Mouse (Mus musculus) NIH3T3 (cell line): ENCODE data around the gene Mgll.

Experiments
- DNase-seq: peaks from one replicate; pipeline ENCODE4 v3.0.0-alpha.2; 2012; ENCODE audit warnings: low read depth

The Mgll gene

GRCm38 (mm10) chr6:88746271-88746670 lies 22.1 kb downstream of the Mgll start:
- DNase-seq, result peak; percentile 72

DNA sequence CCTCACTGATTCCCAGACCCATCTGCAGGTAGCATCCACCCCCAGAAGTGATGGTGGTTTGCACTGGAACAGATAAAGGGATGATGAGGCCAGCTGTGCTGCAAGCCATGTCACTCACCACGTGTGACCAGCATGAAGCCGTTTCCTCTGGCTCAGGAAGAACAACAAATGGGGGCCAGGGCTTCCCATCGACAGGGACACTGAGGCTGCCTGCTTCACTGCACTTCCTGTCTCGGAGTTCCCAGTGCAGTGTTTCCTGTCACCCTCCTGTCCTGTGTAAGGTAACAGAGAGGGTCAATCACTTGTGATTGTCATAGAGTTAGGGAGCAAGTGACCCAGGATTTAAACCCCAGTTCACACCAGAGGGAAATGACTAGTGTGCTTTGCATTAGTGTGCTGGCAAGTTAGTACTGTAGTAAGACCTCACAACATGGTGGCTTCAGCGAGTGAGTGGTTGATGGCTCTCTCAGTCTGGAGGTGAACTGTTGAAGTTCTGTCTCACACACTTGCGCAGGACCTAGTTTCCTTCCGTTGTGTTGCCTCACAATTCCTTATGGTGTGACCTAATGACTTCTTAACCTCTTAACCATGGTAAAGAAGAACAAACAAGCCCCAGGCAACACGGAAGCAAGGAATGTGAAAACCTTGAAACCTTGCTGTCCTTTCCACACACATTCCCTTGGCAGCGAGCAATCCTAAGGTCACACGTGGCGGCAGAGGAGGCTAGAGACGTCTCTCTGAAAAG lies 23.3 kb downstream of the Mgll start:
- no peak for DNase-seq

GRCm38 (mm10) chr6:88750884-88751283 lies 26.7 kb downstream of the Mgll start:
- no peak for DNase-seq

- DNase-seq, result no peak
Observed at GRCm38 (mm10) chr6:88752711-88753219, 28.6 kb downstream of the Mgll start.

DNA sequence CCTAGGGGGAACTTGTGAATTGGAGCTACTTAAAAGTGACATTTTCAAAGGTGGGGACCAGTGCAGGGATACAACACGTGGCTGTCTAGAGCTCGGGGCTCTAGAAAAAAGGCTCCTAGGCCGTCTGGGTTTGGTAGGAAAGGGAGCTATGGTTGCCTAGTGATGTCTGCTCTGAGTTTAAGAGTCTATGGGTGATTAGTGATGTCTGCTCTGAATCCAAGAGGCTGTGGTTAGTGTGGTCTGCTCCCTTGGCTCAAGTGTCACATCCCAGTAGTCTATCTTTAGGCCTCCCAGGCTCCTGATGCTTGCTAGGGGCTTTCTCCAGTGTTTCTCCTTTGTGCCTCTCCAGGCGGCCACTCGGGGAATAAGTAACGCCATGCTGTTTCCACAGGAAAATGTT lies 29.4 kb downstream of the Mgll start:
- no peak for DNase-seq

DNA sequence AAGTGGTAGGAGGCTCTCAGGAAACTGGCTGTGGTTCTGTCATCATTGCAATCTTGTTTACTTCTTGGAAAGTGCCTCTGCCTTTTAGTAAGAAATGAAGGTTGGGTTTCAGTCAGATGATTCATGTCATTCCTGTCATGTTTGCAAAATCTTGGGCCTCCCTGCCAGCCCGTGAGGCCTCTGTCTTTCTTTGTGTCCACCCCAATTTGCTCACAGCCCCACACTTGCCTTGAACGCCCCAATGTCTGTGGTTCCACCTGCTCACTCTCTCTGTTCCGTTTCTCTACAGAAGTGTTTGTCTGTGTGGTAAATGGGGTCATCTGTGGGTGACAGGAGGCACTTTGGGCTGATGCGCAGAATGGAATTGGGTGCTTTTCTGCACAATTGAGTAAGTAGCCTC lies 32.8 kb downstream of the Mgll start:
- DNase-seq, result no peak

DNA sequence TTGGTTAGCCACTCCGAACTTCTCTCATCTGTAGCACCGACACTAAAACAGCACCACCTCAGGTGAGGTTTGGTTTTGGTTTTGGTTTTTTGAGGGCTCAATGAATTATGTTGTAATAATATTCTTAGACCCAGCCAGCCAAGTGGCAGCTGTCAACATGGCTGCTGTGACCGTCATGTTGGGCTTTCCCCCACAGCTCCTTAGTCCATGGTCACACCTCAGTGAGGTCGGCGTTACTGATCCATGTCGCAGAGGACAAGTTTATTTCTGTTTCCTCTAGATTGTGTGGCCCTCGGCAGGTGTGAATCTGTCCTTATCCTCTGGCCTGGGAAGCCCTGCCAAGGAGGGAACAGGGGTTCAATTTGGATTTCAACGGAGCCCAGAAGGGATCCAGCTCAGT lies 33.9 kb downstream of the Mgll start:
- DNase-seq, result no peak

- no peak for DNase-seq
Observed at GRCm38 (mm10) chr6:88758568-88759522, 34.6 kb downstream of the Mgll start.

DNA sequence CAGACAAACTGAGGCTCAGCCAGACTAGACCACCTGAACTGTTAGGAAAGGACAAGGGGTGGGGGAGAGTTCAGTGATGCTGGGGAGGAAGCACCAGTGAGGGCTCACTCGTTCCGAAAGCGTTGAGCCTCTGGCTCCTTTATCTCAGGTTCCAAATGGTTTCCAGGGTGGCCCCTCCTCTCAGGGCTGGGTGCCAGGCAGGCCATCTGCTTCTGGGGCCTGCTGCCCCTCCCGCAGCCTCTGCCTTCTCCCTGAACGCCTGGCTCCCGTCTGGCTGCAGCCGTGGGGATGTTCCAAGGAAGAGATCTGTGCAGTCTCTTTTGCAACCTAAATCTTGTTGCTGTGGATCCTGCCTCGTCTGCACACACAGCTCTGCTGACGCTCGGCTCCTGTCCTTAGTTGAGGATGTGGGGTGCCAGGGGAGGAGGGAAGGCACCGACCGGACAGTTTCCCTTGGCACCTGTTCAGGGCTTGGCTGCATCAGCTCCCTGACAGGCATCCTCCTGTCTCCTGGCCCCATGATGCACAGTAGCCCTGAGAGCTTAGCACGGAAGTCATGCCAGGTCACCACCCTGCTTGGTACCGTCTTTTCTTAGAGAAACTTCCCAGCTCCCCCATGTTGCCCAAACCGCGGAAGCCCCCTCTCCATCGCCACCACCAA lies 35.7 kb downstream of the Mgll start:
- peak; percentile 19 for DNase-seq

DNA sequence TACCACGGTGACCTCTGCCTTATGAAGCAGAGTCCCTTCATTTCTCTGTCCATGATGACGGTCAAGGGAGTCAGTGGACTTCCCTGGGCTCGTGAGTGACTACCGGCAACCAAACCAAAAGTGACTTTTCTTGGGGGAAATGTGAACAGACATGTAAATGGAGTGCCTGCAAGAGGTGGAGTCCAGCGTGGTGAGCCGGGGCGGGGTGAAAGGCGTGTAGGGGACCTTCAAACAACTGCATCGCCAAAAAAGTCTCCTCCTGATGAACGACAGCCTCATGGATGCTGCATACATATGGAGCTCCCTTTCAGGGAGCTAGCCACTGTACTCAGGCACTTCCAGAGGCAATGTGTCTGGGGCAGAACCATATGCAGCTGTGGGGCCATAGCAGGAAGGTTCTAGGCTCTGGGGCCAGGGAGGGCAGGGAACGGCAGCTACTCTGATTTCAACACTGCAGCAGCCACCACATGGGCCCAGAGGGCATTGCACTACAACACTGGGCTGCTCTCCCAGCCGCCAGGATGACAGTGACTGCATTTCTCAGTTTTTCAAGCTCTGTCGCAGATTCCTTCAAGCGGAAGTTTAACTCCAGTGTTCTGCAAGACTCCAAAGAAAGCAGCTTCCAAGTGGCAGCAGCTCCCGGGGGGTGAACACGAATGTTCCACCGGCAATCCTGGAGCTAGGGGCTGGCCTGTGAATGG lies 36.9 kb downstream of the Mgll start:
- no peak for DNase-seq

DNA sequence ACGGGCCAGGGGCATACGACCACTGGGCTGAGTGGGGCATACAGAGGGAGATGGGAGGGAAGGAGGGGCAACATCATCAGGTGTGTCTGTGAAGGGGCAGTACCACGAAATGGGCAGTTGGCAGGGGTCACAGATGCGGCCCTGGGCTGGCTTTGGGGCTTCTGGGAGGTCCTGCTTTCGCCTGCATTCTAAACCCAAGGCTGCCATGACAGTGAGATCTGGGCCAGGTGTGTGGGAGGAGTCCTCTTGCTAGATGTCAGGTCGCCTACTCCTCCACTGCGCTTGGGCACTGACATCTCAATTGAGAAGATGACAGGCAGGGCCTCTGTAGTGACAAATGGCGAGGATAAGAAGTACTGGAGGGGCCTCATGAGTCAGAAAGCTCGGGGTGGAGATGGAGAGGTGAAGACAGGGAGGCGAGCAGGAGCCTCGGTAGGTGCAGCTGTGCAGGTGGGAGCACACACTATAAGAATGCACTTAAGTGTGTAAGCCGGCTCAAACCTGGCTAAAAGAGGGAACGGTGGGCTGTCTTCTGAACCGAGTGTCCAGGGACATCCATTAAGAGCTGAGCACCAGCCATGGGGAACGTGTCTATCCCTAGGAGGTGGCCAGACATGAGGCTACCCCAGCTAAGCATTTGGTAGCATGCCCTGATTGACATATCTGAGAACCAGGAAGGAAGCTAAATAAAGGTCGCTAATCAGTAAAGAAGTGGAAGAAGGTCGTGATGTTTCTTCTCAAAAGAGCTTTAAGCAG lies 37.6 kb downstream of the Mgll start:
- DNase-seq, result no peak

DNA sequence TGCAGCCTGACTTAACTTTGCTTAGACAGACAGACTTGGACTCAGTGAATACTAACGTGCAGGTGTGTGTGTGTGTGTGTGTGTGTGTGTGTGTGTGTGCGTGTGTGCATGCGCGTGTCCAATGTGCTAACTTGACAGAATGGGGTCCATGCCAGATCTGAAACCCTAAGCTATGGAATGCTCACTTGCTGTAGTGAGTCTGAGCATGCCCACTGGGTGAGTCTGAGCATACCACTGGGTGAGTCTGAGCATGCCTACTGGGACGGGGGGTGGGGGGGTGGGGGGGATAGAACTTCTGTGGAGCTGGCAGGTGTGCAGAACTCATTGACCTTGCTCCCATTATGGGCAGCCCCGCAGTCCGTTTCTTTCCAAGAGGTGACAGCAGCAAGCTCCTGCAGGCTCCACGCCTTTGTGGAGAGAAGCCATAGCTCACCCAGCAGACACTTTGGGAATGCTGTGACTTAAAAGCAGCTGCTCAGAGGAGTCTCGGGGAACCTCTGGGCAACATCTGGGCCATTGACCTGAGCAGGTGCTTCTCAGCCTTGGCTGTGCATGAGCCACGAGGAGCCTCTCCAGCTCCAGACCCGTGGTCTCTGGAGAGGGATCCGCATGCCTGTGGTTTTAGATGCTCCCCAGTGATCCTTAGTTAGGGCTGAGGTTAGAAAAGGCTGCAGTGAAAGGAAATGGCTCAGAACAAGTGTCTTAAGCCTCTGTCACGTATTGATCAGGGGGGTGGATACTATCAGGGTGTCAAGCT lies 38.4 kb downstream of the Mgll start:
- DNase-seq, result no peak

DNA sequence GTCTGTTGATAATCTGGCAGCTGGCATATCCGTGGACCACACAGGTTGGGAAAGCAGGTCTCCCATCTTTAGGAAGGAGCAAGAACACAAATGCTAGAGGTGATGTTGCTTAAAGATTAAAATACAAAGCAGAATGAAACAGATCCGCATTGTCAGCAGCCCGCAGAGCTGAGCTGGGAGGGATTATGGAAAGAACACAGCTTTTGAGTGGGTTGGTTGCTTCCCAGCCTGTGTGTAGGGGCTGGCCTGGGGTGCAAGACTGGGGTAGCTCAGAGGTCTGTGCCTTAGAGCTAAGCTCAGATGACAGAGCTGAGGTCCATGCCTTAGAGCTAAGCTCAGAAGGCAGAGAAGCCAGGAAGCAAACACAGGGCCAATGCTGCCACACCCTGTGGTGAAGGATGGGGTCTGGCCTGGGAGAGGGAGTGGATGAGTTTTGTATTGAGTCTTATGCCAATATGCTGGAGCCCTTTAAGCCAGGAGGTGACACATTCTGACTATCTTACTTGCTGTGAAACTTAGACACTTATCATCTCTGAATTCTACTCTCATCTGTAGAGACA lies 39.4 kb downstream of the Mgll start:
- no peak for DNase-seq

GRCm38 (mm10) chr6:88764281-88764680 lies 40.1 kb downstream of the Mgll start:
- DNase-seq, result peak; percentile 32

- DNase-seq, result no peak
Observed at GRCm38 (mm10) chr6:88767740-88768139, 43.5 kb downstream of the Mgll start.

GRCm38 (mm10) chr6:88769723-88770122 lies 45.5 kb downstream of the Mgll start:
- no peak for DNase-seq

GRCm38 (mm10) chr6:88770300-88770904 lies 46.2 kb downstream of the Mgll start:
- DNase-seq, result no peak

DNA sequence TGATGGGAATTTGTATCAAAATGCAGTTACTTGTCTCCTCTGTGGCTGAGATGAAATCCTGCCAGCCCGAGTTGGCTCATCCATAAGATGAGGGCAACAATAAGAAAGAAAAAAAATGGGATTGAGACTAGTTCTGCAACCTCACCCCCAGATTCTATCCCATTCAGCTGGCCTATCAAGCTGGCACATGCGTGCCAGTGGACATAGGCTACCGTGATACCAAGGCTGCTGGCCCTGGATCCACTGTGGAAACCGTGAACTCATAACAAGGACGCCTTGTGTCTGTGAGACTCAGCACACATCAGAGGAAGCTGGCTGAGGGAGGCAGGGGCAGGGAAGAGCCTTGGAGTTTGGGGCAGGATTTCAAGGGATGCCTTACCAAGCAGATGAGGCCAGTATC lies 46.8 kb downstream of the Mgll start:
- no peak for DNase-seq

GRCm38 (mm10) chr6:88772041-88772440 lies 47.8 kb downstream of the Mgll start:
- peak; percentile 68 for DNase-seq

GRCm38 (mm10) chr6:88774055-88774454 lies 49.8 kb downstream of the Mgll start:
- DNase-seq, result peak; percentile 79
